Mouse (Mus musculus): Measurements from ENCODE around the gene Tmem184a.

The Tmem184a gene

GRCm38 (mm10) chr5:139792159-139792775 is 27.4 kb downstream of the Tmem184a start:
- DNase-seq = no peak

GRCm38 (mm10) chr5:139791227-139792158 is 28.2 kb downstream of the Tmem184a start, which contains the start of gene Mafk:
Gene Mafk, plus strand, starts transcription at chr5:139791513.
- peak; percentile 98 to 99 for DNase-seq

- peak in 1 of 2 experiments; percentile 34 for DNase-seq
These were observed 30.3 kb downstream of the Tmem184a start for GRCm38 (mm10) chr5:139789466-139789865.

- peak in 1 of 2 experiments; percentile 25 for DNase-seq
These were observed 38.3 kb downstream of the Tmem184a start for GRCm38 (mm10) chr5:139781406-139781805.

- DNase-seq = no peak
These were observed 42.8 kb downstream of the Tmem184a start for GRCm38 (mm10) chr5:139776966-139777365.

- DNase-seq = peak; percentile 98 to 99
These were observed 44.3 kb downstream of the Tmem184a start, which contains the start of gene Ints1 for GRCm38 (mm10) chr5:139775216-139775926. Gene Ints1, minus strand, starts transcription at chr5:139775674.

- no peak for DNase-seq
These were observed 51.5 kb downstream of the Tmem184a start for GRCm38 (mm10) chr5:139768216-139768615.

GRCm38 (mm10) chr5:139764296-139764695 is 55.4 kb downstream of the Tmem184a start:
- peak in 1 of 2 experiments; percentile 73 for DNase-seq

GRCm38 (mm10) chr5:139758096-139758495 is 61.6 kb downstream of the Tmem184a start:
- DNase-seq = no peak

- DNase-seq = no peak
These were observed 63.1 kb downstream of the Tmem184a start for GRCm38 (mm10) chr5:139756586-139756985.

GRCm38 (mm10) chr5:139756135-139756534 is 63.6 kb downstream of the Tmem184a start:
- no peak for DNase-seq

GRCm38 (mm10) chr5:139754753-139755152 is 65.0 kb downstream of the Tmem184a start:
- DNase-seq = peak; percentile 29 to 81

Data from kidney, postnatal 36 days (tissue).